Mouse (Mus musculus): ENCODE results near the gene Ifna14. TPM values are rescaled to one million over a fixed set of nuclear protein-coding genes. Genes with fewer than 3 reads are reported as not detected.
"Not testable (repeated sequence)": the region's sequence is repeated elsewhere in the genome, so short reads cannot be mapped to it uniquely, and the experiment has no call there.

Gene Ifna14
- total RNA-seq (2021), result not detected
- long read RNA-seq, experiment 1, result 0 reads
- long read RNA-seq, experiment 2, result 0 reads

DNA sequence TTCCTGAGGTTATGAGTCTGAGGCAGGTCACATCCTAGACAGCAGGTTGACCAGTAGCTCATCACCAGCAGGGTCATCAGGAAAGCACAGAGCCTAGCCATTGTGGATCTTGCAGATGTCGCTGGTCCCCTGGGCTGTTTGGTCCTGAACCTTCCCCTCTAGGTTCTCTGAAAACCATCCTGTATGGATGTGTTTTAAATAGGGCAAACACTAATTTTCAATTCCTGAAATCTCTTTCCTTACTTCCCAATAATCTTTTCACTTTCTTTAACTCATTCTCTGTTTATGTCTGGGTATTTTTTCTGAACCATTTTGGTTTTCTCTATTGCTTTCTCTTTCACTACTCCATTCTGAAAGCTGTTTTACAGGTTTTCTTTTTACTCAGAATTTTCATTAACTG is at the start of gene Ifna14:
TSS of gene Ifna14 (minus strand) at position 101 of the 400 bp plus-strand sequence.
- no peak for DNase-seq (ENCODE audit: low spot score in 2 of 2)

- DNase-seq (ENCODE audit: low spot score in 2 of 2), result no peak
Observed at GRCm38 (mm10) chr4:88603276-88603675, 31.7 kb upstream of the Ifna14 start, which contains the start of gene Ifna12. Gene Ifna12, minus strand, starts transcription at chr4:88603376.

DNA sequence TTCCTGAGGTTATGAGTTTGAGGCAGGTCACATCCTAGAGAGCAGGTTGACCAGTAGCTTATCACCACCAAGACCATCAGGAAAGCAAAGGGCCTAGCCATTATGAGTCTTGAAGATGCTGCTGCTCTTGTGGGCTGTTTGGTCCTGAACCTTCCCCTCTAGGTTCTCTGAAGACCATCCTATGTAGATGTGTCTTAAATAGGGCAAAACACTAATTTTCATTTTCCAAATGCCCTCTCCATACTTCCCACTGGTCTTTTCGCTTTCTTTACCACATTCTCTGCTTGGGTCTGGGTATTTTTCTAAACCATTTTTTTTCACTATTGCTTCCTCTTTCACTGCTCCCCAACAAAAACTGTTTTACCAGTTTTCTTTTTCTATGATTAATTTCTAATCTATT is 20.7 kb upstream of the Ifna14 start, which contains the start of gene Ifna9:
TSS of gene Ifna9 (minus strand) at position 101 of the 400 bp plus-strand sequence.
- DNase-seq (ENCODE audit: low spot score in 2 of 2), result no peak

DNA sequence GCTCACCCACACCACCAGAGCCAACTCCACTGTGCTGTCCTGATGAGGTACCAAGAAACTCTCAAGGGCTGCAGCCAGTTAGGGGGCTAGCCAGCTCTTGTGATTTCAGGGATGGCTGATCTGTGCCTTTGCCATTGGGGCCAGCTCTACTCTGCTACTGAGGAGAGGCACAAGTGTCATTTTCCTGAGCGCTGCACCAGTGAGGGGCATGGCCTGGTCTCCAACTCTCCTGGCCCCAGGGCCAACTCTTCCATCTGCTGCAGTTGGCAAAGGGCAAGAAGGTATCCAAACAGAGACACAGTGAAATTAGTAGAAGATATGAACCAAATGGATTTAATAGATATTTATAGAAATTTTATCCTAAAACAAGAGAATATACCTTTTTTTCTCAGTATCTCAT is 9.8 kb downstream of the Ifna14 start:
- DNase-seq (ENCODE audit: low spot score in 2 of 2), result no peak

- DNase-seq (ENCODE audit: low spot score in 2 of 2), result not testable (repeated sequence)
Observed at GRCm38 (mm10) chr4:88558145-88558544, 13.5 kb downstream of the Ifna14 start, which contains the start of gene Ifna15. Gene Ifna15, minus strand, starts transcription at chr4:88558245.

- peak; percentile 69 to 76 for DNase-seq (ENCODE audit: low spot score in 2 of 2)
Observed at GRCm38 (mm10) chr4:88550161-88550945, 21.2 kb downstream of the Ifna14 start.

DNA sequence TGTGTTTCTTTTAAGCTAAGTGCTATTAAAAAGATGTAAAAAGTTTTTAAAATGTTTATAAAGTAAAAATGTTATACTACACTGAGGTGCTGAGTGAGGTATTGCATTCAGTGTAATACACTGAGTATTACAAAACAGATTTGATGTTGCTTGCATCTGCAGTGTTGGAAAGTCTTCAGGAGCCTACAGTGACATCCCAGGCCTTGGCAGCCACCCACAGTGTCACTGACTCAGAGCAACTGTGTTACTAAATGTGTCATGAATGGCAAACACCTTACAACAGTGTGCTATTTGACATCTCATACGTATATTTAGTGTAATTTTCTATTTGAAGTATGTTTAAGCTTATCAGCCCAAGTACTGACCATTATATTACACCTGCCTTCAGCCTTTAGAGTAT is 23.6 kb downstream of the Ifna14 start:
- no peak for DNase-seq (ENCODE audit: low spot score in 2 of 2)

- no peak for DNase-seq (ENCODE audit: low spot score in 2 of 2)
Observed at GRCm38 (mm10) chr4:88543649-88544234, 27.9 kb downstream of the Ifna14 start.

- DNase-seq (ENCODE audit: low spot score in 2 of 2), result no peak
Observed at GRCm38 (mm10) chr4:88537328-88537727, 34.3 kb downstream of the Ifna14 start.

- DNase-seq (ENCODE audit: low spot score in 2 of 2), result peak; percentile 31 to 33
Observed at GRCm38 (mm10) chr4:88536640-88537039, 35.0 kb downstream of the Ifna14 start.

DNA sequence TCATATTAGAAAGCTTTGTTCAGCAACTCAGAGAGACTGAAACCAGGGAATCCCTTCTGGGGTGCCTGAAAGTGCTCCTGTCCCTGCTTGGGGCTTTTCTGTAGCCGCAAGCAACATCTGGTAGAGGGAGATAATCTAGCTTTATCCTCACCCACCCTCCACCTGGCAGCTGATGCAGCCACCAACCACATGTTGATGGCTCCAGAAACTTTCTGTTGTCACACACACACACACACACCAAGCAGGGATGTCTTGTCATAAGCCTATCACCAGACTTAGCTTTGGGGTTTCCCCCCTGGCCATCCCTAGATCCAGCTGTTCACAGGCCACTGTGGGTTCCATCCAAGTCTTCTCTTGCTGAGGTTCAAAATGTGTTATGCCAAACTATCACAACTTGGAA is 35.9 kb downstream of the Ifna14 start:
- DNase-seq (ENCODE audit: low spot score in 2 of 2), result no peak

- DNase-seq (ENCODE audit: low spot score in 2 of 2), result no peak
Observed at GRCm38 (mm10) chr4:88534903-88535302, 36.7 kb downstream of the Ifna14 start.

GRCm38 (mm10) chr4:88533499-88533898 is 38.1 kb downstream of the Ifna14 start:
- no peak for DNase-seq (ENCODE audit: low spot score in 2 of 2)

- DNase-seq (ENCODE audit: low spot score in 2 of 2), result no peak
Observed at GRCm38 (mm10) chr4:88530892-88531291, 40.7 kb downstream of the Ifna14 start.

GRCm38 (mm10) chr4:88530271-88530670 is 41.3 kb downstream of the Ifna14 start:
- no peak for DNase-seq (ENCODE audit: low spot score in 2 of 2)

GRCm38 (mm10) chr4:88526379-88527049 is 45.1 kb downstream of the Ifna14 start:
- no peak for DNase-seq (ENCODE audit: low spot score in 2 of 2)

DNA sequence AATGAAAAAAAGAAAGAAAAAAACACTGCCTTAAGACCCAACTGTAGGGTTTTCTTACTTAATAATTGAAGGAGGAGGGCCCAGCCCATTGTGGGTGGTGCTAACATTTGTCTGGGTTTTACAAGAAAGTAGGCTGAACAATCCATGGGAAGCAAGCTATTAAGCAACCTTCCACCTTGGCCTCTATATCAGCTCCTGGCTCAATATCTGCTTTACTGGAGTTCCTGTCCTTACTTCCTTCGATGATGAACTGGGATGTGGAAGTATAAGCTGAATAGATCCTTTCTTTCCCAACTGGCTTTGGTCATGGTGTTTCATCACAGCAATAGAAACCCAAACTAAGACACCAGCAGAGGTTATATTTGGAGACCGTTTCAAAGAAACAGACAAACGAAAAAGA is 46.2 kb downstream of the Ifna14 start:
- no peak for DNase-seq (ENCODE audit: low spot score in 2 of 2)

DNA sequence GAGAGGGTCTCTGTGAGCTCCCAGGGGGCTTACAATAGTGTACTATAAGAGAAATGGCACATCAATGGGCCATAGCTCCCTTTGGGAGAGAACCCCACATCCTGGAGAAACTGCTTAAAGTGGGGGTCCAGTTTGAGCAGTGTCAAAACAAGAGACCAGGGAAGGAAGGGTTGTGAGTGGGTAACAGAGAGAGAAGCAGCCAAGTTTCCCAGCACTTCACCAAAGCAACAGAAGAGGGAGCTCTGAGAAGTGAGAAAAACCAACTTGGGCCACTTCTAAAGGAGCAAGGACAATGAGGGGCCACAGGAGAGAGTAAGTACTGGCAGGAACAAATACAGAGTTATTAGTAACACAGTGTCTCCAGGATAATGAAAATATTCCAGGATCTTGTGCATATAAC is 48.4 kb downstream of the Ifna14 start:
- peak in 1 of 2 experiments; percentile 34 for DNase-seq (ENCODE audit: low spot score in 2 of 2)

GRCm38 (mm10) chr4:88522674-88523073 is 48.9 kb downstream of the Ifna14 start, which contains the start of gene Ifnb1:
Gene Ifnb1, minus strand, starts transcription at chr4:88522774.
- DNase-seq (ENCODE audit: low spot score in 2 of 2), result no peak
